In genomic region chr2:150390198-150390597, GRCm38 (mm10) we compare ENCODE assay signal across 25 mouse cellular contexts.
"Had no signal": no experiment of that assay in that cellular context is flagged by ENCODE, and none has a peak within 500 bp of the region (broad histone marks: within the 10 kb centered on the region; RNA-seq: fewer than 3 reads in every experiment).

No protein-coding gene starts in this region.

- H3K9me3 ChIP-seq: heart, embryonic 15.5 days; hindbrain, embryonic 15.5 days; kidney, embryonic 15.5 days; limb, embryonic 10.5 days; limb, embryonic 12.5 days had no signal

- DNase-seq: gastrocnemius, postnatal 14 days; gastrocnemius, postnatal 36 days; heart, adult 11 months; heart, adult 2 months; heart, postnatal 14 days; heart, postnatal 36 days; kidney, adult 11 months; kidney, adult 2 months; kidney, adult 9 months; kidney, postnatal 14 days; kidney, postnatal 36 days; layer of hippocampus, adult 9-11 months; layer of hippocampus, postnatal 36 days; liver; liver, embryonic 13.5 days had no signal

- H3K27ac ChIP-seq: heart, adult 2 months; heart, embryonic 13.5 days; heart, embryonic 15.5 days; hindbrain, embryonic 13.5 days; hindbrain, embryonic 15.5 days; hindbrain, postnatal 0 days; kidney, embryonic 15.5 days; kidney, postnatal 0 days; limb, embryonic 10.5 days; limb, embryonic 12.5 days; liver, embryonic 13.5 days had no signal

- ATAC-seq: hindbrain, postnatal 0 days; intestine, embryonic 16.5 days had no signal

- H3K9ac ChIP-seq: heart, embryonic 13.5 days; heart, embryonic 15.5 days; hindbrain, embryonic 13.5 days; hindbrain, embryonic 15.5 days; kidney, embryonic 15.5 days; limb, embryonic 12.5 days; liver, embryonic 13.5 days had no signal

- H3K27me3 ChIP-seq: heart, embryonic 13.5 days; heart, embryonic 15.5 days; hindbrain, embryonic 13.5 days; hindbrain, embryonic 15.5 days; kidney, embryonic 15.5 days; limb, embryonic 12.5 days; liver, embryonic 13.5 days had no signal

- H3K4me3 ChIP-seq: heart, adult 2 months; heart, embryonic 13.5 days; heart, embryonic 15.5 days; hindbrain, embryonic 13.5 days; hindbrain, embryonic 15.5 days; kidney, embryonic 15.5 days; limb, embryonic 10.5 days; limb, embryonic 12.5 days; liver, embryonic 13.5 days had no signal

- H3K4me1 ChIP-seq: heart, embryonic 13.5 days; heart, embryonic 15.5 days; hindbrain, embryonic 13.5 days; hindbrain, embryonic 15.5 days; kidney, embryonic 15.5 days; limb, embryonic 10.5 days; limb, embryonic 12.5 days; liver, embryonic 13.5 days had no signal

- H3K36me3 ChIP-seq: heart, embryonic 13.5 days; heart, embryonic 15.5 days; hindbrain, embryonic 13.5 days; hindbrain, embryonic 15.5 days; kidney, embryonic 15.5 days; limb, embryonic 10.5 days; limb, embryonic 12.5 days; liver, embryonic 13.5 days had no signal
